Mouse (Mus musculus) ES-Bruce4 (cell line): ENCODE measurements around the gene Kit.

Source experiments
- CTCF ChIP-seq: IDR thresholded peaks from one replicate; pipeline ENCODE4 v1.8.1; 2011; ENCODE audit warnings: low read depth, low read length
- EP300 ChIP-seq: IDR thresholded peaks from 2 replicates; pipeline ENCODE4 v1.6.1; 2011; ENCODE audit warnings: low read depth, low read length; ENCODE audit not compliant: insufficient read depth
- POLR2A ChIP-seq: IDR thresholded peaks from one replicate; pipeline ENCODE4 v1.8.1; 2011; ENCODE audit warnings: low read length; ENCODE audit not compliant: insufficient read depth

GRCm38 (mm10) chr5:75599991-75600390 lies 25.3 kb downstream of the Kit start:
- TF ChIP-seq EP300 (no peak), CTCF (no peak), POLR2A (no peak)
